Mouse (Mus musculus): Measurements from ENCODE around the gene Barx1. TPM values are rescaled to one million over a fixed set of nuclear protein-coding genes. Genes with fewer than 3 reads are reported as not detected.

The Barx1 gene
- polyA plus RNA-seq, 1 experiment from 2014 or later: 0.14 TPM

DNA sequence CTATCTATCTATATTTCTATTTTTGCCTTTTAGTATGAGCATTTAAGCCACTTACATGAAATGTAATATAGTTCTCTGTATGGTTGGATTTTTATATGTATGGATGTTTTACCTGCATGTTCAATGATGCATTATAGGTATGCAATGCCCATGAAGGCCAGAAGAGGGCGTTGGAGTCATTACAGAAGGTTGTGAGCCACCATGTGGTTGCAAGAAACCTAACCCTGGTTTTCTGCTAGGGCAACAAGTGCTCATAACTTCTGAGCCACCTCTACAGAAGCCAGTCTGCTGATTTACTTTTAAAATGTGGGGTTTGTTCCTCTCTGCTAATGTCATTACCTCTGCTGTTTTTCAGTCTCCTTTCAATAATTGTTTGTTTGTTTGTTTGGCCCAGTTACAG lies 12.2 kb upstream of the Barx1 start:
- 0% methylated on average over 1 of the region's 1 CpGs for WGBS

DNA sequence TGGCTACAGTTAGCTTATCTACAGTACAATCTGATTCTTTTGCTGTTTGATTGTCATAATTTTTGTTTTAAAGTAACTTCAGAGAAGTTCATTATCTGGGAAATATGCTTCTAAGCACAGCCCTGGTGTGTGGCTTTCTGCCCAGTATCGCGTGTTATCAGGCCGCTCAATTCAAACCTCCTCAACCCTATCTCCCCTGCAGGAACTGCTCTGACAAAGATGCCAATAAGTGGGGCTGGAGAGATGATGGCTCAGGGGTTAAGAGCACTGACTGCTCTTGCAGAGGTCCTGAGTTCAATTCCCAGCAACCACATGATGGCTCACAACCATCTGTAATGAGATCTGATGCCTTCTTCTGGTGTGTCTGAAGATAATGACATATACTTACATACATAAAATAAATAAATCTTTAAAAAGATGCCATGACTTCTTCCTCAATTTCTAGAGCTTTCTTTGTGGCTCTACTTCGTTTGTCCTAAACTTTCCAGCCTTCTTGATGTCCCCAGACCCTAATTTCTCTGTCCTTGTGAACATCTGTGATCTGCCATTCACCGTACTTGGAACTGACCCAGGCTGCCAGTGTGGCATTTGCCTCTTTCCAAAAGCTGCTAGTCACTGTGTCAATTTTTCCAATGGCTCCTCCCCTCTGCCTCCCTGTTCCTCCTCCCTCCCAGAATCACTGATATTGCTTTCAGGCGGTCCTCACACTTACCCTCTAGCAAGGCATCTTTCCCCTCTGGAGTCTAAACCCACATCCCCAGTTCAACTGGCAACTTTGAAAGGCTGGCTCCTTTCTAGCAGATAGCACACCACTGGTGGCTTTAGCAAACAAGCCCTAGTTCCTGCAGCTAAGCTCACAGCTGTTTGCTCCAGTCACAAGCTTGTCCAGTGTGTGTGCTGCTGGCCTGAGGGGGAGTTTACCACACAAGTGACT lies 11.4 kb upstream of the Barx1 start:
- WGBS: 74% methylated on average over 6 of the region's 6 CpGs
- no peak overlapping the region for H3K4me3 ChIP-seq (replicated peaks)
- no peaks in the 10 kb centered on the region for H3K36me3 ChIP-seq
- no peak overlapping the region for H3K27ac ChIP-seq (replicated peaks)
- no peak overlapping the region for H3K9ac ChIP-seq (replicated peaks)
- no peaks in the 10 kb centered on the region for H3K9me3 ChIP-seq (replicated peaks)
- H3K27me3 ChIP-seq (replicated peaks): peaks cover 40% of the 10 kb centered on the region
- no peak overlapping the region for H3K4me2 ChIP-seq
- H3K4me1 ChIP-seq: peaks cover 8% of the 10 kb centered on the region
- ATAC-seq (ENCODE audit: low FRiP score): no peak

More for the DNA sequence above, 12.2 kb upstream of the Barx1 start:
- Histone ChIP-seq H3K4me1 (peaks cover 5% of the 10 kb centered on the region), H3K4me3 (replicated peaks) (no peak overlapping the region), H3K36me3 (no peaks in the 10 kb centered on the region), H3K27me3 (replicated peaks) (peaks cover 32% of the 10 kb centered on the region), H3K9me3 (replicated peaks) (no peaks in the 10 kb centered on the region), H3K4me2 (no peak overlapping the region), H3K9ac (replicated peaks) (no peak overlapping the region), H3K27ac (replicated peaks) (no peak overlapping the region)
- no peak for ATAC-seq (ENCODE audit: low FRiP score)

DNA sequence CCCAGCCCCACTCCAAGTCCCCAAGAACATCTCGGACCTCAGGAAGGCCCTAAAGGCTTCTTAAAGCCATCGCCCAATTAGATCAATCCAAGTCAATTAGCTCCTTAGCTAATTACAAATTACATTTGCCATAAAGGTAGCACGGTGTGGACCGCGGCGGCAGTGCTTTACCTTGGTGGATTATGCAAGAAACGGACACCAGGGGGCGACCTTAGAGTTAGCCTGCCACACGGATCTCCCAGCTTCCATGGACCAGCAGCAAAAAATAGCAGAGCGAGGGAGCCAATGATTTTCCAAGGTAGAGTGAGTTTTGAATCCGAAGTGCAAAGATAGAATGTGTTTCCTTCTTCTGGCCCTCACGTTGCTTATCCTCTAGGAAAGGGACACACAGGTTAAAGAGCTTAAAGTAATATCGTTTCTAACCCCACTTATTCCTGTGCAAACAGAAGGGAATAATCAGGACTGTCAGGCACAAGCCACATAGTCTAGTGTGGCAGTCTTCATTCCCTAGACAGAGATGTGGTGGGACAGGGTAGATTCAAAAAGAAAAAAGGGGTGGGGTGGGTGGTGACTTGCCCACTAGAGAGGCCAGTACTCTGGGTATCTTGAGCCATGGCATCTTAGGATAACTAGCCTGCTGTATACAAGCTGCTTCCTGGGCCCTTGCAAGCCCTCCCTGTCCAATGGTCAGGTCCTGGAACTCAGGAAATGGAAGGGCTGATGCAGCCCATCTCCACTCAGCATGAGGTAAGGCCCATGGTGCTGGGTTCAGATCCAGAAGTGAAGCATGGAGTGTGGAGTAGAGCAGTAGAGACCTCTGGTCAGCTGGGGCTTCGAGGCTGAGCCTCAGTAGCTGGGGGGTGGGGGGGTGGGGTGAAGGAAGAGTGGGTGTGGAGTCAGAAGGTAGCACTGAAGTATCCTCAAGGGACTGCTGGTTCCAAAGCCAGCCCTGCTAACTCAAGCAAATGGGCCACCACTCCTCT lies 8.7 kb upstream of the Barx1 start:
- no peak overlapping the region for H3K4me2 ChIP-seq
- no peak overlapping the region for H3K9ac ChIP-seq (replicated peaks)
- peak; percentile 51 for ATAC-seq (ENCODE audit: low FRiP score)
- no peaks in the 10 kb centered on the region for H3K9me3 ChIP-seq (replicated peaks)
- H3K4me3 ChIP-seq (replicated peaks): no peak overlapping the region
- H3K27ac ChIP-seq (replicated peaks): no peak overlapping the region
- peaks cover 64% of the 10 kb centered on the region for H3K27me3 ChIP-seq (replicated peaks)
- no peaks in the 10 kb centered on the region for H3K36me3 ChIP-seq
- peaks cover 8% of the 10 kb centered on the region for H3K4me1 ChIP-seq
- 10% methylated on average over 14 of the region's 14 CpGs for WGBS

DNA sequence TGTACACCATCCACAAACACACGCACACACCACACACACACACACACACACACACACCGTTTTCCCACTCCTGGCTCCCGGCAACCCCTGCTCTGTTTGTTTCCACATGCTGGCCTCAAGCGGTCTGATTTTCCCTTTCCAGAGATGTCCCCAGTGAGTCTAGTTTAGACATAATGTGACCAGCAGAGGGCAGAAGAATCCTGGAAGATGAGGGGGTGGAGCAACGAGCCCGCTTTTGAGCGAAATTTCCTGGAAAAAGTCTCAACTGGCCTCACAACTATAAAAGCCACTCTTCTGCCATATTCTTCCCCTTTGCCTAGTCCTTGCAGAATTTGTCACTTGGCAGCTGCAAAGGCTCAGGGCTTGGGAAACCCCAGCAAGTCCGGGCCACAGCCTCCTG lies 7.2 kb upstream of the Barx1 start:
- WGBS: 3% methylated on average over 8 of the region's 8 CpGs
- Histone ChIP-seq H3K4me1 (peaks cover 8% of the 10 kb centered on the region), H3K9ac (replicated peaks) (no peak overlapping the region), H3K9me3 (replicated peaks) (no peaks in the 10 kb centered on the region), H3K4me2 (peak overlapping the region; percentile 31), H3K27ac (replicated peaks) (no peak overlapping the region), H3K4me3 (replicated peaks) (no peak overlapping the region), H3K27me3 (replicated peaks) (peaks cover 79% of the 10 kb centered on the region), H3K36me3 (no peaks in the 10 kb centered on the region)
- peak; percentile 49; the same call in 1 of the 2 replicates for ATAC-seq (ENCODE audit: low FRiP score)

DNA sequence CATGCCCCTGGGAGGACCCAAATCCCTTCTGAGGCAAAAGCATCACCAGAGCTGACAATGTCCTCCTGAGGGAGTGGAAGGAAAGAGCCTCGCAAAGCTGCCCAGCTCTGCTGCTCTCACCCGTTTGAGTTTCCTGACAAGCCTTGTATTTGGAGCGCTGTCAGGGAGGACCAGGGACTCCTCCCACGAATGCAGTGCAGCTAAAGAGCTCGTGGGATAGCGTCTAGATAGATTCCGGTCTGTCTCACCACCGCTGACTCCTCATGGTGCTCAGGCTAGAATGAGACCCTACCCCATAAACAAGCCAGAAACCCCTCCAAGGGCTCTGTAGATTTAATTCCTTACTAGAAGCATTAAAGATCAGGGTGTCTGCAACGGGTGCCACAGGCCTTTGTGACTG lies 5.0 kb upstream of the Barx1 start:
- H3K27ac ChIP-seq (replicated peaks): no peak overlapping the region
- no peak for ATAC-seq (ENCODE audit: low FRiP score)
- H3K4me3 ChIP-seq (replicated peaks): no peak overlapping the region
- peaks cover 90% of the 10 kb centered on the region for H3K27me3 ChIP-seq (replicated peaks)
- H3K4me2 ChIP-seq: no peak overlapping the region
- WGBS: 1% methylated on average over 9 of the region's 9 CpGs
- H3K9ac ChIP-seq (replicated peaks): no peak overlapping the region
- H3K4me1 ChIP-seq: peaks cover 14% of the 10 kb centered on the region
- H3K9me3 ChIP-seq (replicated peaks): no peaks in the 10 kb centered on the region
- no peaks in the 10 kb centered on the region for H3K36me3 ChIP-seq

DNA sequence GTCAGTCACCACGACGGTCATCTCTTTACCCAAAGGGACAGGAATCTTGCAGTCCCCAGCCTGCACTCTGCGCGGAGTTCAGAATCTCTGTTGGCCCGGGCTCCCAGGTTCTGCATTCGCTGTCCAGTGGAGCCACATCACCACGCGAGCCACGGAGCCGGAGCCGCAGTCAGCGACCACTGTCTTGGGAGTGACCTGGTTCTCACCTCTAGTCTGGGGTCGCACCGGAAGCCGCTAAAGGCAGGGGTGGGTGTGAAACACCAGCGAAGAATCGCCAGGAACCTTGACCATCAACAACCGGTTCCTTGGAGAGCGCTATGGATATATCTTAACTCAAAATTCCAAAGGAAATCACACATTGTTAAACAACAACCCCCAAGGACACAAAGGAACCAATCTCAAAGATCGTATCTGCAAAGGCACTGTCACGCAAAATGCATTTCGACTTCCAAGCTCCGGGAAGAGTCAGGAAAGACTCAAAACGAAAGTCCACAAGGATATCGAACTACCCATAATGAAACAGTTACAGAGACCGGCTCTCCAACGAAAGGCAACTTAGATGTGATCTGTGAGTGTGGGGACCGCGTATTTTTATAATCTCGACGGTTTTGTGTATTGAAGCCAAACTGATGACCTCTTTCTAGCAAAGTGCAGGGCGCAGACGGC lies 4.1 kb upstream of the Barx1 start:
- H3K36me3 ChIP-seq: no peaks in the 10 kb centered on the region
- no peak for ATAC-seq (ENCODE audit: low FRiP score)
- no peak overlapping the region for H3K4me2 ChIP-seq
- H3K9ac ChIP-seq (replicated peaks): no peak overlapping the region
- no peak overlapping the region for H3K4me3 ChIP-seq (replicated peaks)
- no peak overlapping the region for H3K27ac ChIP-seq (replicated peaks)
- H3K4me1 ChIP-seq: peaks cover 20% of the 10 kb centered on the region
- under 1% methylated on average over 33 of the region's 33 CpGs for WGBS
- H3K9me3 ChIP-seq (replicated peaks): no peaks in the 10 kb centered on the region
- peaks cover 88% of the 10 kb centered on the region for H3K27me3 ChIP-seq (replicated peaks)

DNA sequence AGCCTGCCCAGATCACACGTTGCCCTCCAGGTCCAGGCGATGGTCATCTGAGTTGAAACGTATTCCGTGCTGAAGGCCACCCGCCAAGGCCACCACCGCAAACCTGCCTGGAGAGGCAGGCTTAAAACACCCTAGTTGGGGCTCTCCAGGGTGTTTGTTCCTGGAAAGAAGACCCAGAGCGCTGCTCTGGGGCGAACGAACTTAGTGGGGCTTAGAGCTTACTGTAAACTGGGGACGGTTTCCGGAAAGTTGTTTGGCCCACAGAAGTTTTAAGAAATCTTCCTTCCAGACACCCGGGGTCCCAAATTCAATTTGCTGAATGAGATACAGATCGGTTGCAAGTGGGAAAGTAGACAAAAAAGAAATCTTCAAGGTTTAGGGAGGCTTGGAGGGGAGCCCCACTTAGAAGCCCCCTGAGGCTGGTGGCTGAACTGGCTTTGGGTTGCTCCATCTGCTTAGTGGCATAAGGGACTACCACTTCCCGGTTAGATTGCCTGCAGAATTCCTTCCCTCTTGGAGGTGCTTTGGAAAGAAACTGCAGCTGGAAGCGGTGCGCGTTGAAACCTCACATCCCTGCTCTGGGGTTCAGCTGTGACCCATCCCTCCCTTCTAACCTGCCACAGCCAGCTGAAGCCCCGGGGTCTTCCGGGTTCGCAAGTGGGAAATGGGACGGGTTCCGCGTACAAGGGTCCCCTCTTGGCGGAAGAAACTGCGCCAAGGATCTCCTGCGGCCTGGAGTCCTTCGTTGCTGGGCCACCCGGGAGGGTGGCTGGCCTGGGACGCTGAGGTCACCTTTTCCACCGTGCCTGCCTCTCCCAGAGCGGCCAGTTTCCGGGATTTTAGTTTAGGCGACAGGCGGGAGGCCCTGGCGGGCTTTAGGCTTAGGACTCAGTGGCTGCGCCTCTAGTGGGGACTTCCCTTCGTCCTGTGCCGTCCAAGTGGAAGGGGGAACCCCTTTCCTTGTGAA lies 3.3 kb upstream of the Barx1 start:
- Histone ChIP-seq H3K4me3 (replicated peaks) (no peak overlapping the region), H3K9ac (replicated peaks) (no peak overlapping the region), H3K36me3 (no peaks in the 10 kb centered on the region), H3K4me1 (peaks cover 16% of the 10 kb centered on the region), H3K9me3 (replicated peaks) (no peaks in the 10 kb centered on the region), H3K4me2 (no peak overlapping the region), H3K27me3 (replicated peaks) (peaks cover 92% of the 10 kb centered on the region), H3K27ac (replicated peaks) (no peak overlapping the region)
- no peak for ATAC-seq (ENCODE audit: low FRiP score)
- under 1% methylated on average over 38 of the region's 38 CpGs for WGBS

DNA sequence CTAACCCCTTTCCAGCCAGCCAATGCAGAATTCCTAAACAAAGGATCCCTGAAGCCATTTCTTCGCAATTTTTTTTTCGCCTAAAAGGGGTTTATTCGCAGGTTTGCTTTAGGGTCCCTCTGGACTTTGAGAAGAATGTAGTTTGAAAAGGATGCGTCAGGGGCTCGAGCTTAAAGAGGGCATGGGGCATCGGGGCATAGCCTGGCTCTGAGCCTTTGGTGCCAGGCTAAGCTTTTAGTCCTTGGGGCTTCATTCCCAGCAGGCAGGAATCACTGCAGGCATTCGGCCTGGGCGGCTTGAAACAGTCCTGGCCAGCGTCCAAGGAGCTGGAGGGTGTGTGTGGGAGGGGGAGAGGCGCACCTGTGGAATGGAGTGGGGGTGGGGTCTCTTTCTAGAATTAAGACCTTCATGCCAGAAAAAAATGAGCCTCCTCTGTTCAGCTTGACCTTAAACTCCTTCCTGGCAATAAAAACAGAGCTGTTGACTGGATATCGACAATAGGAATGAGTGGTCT lies 2.5 kb upstream of the Barx1 start:
- H3K27me3 ChIP-seq (replicated peaks): peaks cover 92% of the 10 kb centered on the region
- H3K4me2 ChIP-seq: no peak overlapping the region
- H3K9ac ChIP-seq (replicated peaks): no peak overlapping the region
- H3K4me3 ChIP-seq (replicated peaks): no peak overlapping the region
- H3K4me1 ChIP-seq: peaks cover 22% of the 10 kb centered on the region
- no peaks in the 10 kb centered on the region for H3K9me3 ChIP-seq (replicated peaks)
- H3K36me3 ChIP-seq: no peaks in the 10 kb centered on the region
- H3K27ac ChIP-seq (replicated peaks): no peak overlapping the region
- no peak for ATAC-seq (ENCODE audit: low FRiP score)
- 2% methylated on average over 11 of the region's 11 CpGs for WGBS

DNA sequence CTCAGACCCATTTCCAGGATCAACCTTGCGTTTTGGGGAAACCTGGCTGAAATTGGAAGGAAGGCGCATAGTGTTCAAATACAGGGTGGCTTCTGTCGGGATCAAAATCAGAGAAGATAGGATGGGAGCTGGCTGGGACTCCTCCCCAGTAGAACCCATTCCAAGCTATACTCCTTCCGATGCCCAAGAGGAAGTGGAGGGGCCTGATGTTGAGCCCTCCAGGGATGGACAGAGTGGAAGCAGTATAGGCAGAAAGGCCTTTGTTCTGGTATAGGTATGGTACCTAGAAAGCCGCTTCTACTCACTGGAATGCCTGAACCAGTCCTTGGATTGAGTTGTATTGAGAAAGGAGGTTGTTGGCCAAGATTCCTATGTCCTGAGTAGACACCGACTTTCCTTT lies 2.1 kb upstream of the Barx1 start:
- no peak for ATAC-seq (ENCODE audit: low FRiP score)
- Histone ChIP-seq H3K9ac (replicated peaks) (no peak overlapping the region), H3K4me1 (peaks cover 23% of the 10 kb centered on the region), H3K9me3 (replicated peaks) (no peaks in the 10 kb centered on the region), H3K36me3 (no peaks in the 10 kb centered on the region), H3K4me3 (replicated peaks) (no peak overlapping the region), H3K4me2 (no peak overlapping the region), H3K27ac (replicated peaks) (no peak overlapping the region), H3K27me3 (replicated peaks) (peaks cover 93% of the 10 kb centered on the region)
- 11% methylated on average over 6 of the region's 6 CpGs for WGBS

DNA sequence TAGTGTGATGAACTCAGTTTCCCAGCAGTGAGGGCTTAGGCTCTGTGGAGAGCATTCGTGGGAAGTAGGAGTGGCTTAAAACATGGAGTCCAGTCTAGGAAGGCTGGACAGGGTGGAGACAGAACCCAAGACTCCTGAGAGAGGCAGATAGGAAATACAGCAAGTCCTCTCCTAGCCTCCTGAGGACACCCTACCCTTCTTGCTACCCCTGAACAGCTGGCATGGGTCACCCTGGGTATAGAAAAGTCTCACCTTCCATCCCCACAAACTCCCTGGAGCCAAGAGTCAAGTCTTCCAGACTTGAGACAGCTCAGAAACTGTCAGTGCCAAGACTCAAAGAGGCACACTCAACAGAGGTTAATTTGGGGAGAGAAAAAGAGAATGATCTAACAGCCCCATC lies 1.2 kb upstream of the Barx1 start:
- no peak overlapping the region for H3K4me2 ChIP-seq
- H3K27me3 ChIP-seq (replicated peaks): peaks cover 92% of the 10 kb centered on the region
- H3K4me3 ChIP-seq (replicated peaks): no peak overlapping the region
- H3K36me3 ChIP-seq: no peaks in the 10 kb centered on the region
- no peak for ATAC-seq (ENCODE audit: low FRiP score)
- H3K27ac ChIP-seq (replicated peaks): no peak overlapping the region
- WGBS: 0% methylated on average over 1 of the region's 1 CpGs
- H3K9me3 ChIP-seq (replicated peaks): no peaks in the 10 kb centered on the region
- H3K4me1 ChIP-seq: peaks cover 22% of the 10 kb centered on the region
- no peak overlapping the region for H3K9ac ChIP-seq (replicated peaks)

Data from neural tube, embryonic 15.5 days (tissue).